Mouse (Mus musculus): ENCODE measurements around the gene Cxcl17. TPM values are rescaled to one million over a fixed set of nuclear protein-coding genes. Genes with fewer than 3 reads are reported as not detected.

The Cxcl17 gene
- polyA plus RNA-seq, 1 experiment from 2014 or later: 0.52 TPM

DNA sequence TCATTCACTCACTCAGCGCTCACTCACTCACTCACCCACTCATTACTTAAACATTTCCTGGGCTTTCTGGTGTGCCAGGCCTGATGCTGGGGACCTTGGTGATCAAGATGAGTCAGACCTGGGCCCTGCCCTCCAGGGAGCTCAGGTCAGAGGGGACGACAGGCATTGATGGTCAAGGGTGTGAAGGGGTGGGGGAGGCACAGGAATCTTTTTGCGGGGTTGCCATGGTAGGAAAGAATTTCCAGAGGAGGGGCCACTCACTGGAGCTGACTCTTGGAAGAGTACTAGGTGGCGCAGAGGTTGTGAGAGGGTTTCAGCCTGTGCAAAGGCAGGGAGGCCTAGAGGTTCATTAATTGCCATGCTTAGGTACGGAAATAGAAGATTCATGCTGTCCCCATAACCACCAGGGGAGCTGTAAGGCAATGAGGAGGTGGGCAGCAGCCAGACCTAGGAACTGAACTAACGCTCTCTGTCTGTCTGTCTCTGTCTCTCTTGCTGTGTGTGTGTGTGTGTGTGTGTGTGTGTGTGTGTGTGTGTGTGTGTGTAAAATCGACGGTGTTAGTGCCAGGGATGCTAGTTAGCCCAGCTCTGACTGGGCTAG lies 35.5 kb downstream of the Cxcl17 start:
- Histone ChIP-seq H3K27ac (no peak overlapping the region), H3K9ac (no peak overlapping the region), H3K4me2 (peak overlapping the region; percentile 51), H3K36me3 (replicated peaks) (peaks cover 4% of the 10 kb centered on the region; the same call in 1 of the 2 replicates), H3K4me1 (peaks cover 18% of the 10 kb centered on the region), H3K27me3 (peaks cover 24% of the 10 kb centered on the region), H3K9me3 (no peaks in the 10 kb centered on the region), H3K4me3 (replicated peaks) (peak overlapping the region; percentile 27; the same call in 1 of the 2 replicates)
- 45% methylated on average over 7 of the region's 8 CpGs for WGBS
- no peak for ATAC-seq (ENCODE audit: low FRiP score)

DNA sequence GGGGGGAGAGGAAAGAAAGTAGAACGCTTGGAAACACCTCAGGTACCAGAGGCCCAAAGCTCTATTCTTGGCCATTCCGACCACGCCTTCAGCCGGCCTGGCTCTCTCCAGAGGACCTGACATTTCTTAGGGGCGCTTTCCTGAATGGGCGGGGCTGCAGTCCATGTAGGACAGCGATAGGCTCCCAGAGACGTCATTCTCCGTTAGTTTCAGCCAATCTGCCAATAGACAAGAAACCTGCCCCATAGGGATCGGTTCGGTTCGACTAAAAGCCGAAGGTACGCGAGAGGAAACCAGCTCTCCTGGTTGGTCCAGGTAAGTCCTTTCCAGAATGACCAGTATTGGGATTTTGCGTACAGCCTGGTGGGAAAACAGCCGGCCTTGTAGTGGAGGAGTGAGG lies 36.1 kb downstream of the Cxcl17 start:
- no peak overlapping the region; the same call in 1 of the 2 replicates for H3K9ac ChIP-seq
- H3K4me2 ChIP-seq: peak overlapping the region; percentile 51

DNA sequence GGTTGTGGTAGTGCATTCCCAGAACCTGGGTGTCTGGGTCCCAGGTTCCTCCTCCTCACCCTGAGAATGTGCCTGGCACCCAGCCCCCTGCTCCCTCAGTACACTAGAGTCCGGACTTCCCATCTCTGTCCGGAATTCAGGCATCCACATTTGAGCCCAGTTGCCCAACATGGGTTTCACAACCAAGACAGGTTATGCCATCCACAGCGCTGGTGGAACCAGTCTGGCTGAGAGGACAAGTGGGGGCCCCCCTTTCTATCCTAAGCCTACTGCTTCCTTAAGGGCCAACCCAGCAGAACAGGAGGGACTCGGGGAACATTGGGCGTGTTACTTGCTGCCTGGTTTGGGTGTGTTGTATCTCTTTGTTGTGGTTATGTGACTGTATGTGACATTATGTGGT lies 40.2 kb downstream of the Cxcl17 start:
- Histone ChIP-seq H3K4me3 (replicated peaks) (no peak overlapping the region), H3K27me3 (peaks cover 35% of the 10 kb centered on the region), H3K4me2 (no peak overlapping the region), H3K27ac (no peak overlapping the region), H3K4me1 (peaks cover 12% of the 10 kb centered on the region), H3K9ac (no peak overlapping the region), H3K36me3 (replicated peaks) (no peaks in the 10 kb centered on the region), H3K9me3 (no peaks in the 10 kb centered on the region)
- WGBS: 85% methylated on average over 5 of the region's 5 CpGs
- ATAC-seq (ENCODE audit: low FRiP score): no peak

More for the DNA sequence above, 36.1 kb downstream of the Cxcl17 start:
- H3K4me3 ChIP-seq (replicated peaks): peak overlapping the region; percentile 27
- ATAC-seq (ENCODE audit: low FRiP score): peak; percentile 41; the same call in 1 of the 2 replicates
- H3K27me3 ChIP-seq: peaks cover 24% of the 10 kb centered on the region
- 0 out of 2 replicates have a peak, but pooled peaks cover 4% of the 10 kb centered on the region for H3K36me3 ChIP-seq (replicated peaks)
- H3K27ac ChIP-seq: no peak overlapping the region
- no peaks in the 10 kb centered on the region for H3K9me3 ChIP-seq
- H3K4me1 ChIP-seq: peaks cover 18% of the 10 kb centered on the region
- 5% methylated on average over 17 of the region's 17 CpGs for WGBS

DNA sequence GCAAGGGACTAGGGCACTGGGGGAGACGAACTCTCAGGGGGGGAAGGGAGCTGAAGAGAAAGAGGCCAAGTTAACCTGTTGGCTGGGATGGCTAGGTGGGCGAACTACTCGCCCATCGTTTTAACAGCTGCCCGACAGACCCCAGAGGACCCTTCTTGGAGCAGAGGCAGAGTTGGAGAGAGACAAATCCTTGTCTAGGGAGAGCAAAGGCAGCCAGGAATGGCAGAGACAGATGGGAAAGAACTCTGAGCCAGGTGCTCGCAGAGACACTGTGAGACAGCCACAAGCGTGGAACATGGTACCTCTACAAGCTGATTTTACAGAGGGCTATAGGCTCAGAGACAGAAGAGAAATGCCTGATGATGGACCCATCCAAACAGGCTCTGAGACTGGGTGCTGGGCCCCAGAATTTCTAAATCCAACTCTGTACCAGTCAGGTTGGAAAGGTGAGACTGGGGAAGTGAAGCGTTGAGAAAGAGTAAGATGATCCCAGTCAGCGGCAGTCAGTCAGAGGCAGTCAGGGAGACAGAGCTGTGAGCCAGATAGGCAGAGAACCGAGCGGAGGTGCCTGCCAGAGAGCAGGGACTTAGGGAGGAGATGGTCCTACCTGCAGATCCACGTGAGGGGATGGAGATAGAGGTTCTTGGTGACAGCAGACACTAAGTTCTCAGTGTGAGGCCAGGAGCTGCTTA lies 43.5 kb downstream of the Cxcl17 start, which contains the start of gene Cnfn:
Gene Cnfn, minus strand, starts transcription at position 667 of the 692 bp plus-strand sequence.
- H3K4me3 ChIP-seq (replicated peaks): no peak within 1 kb of the TSS
- H3K36me3 ChIP-seq (replicated peaks): peaks cover 5% of the 10 kb centered on the region
- ATAC-seq (ENCODE audit: low FRiP score): no peak
- H3K4me1 ChIP-seq: peaks cover 27% of the 10 kb centered on the region
- WGBS: 53% methylated on average over 12 of the region's 12 CpGs
- no peak within 1 kb of the TSS for H3K4me2 ChIP-seq
- H3K27ac ChIP-seq: no peak within 1 kb of the TSS
- H3K9ac ChIP-seq: 0 out of 2 replicates have a peak within 1 kb of the TSS, but pooled peaks have one; percentile 1
- peaks cover 54% of the 10 kb centered on the region for H3K27me3 ChIP-seq
- no peaks in the 10 kb centered on the region for H3K9me3 ChIP-seq

DNA sequence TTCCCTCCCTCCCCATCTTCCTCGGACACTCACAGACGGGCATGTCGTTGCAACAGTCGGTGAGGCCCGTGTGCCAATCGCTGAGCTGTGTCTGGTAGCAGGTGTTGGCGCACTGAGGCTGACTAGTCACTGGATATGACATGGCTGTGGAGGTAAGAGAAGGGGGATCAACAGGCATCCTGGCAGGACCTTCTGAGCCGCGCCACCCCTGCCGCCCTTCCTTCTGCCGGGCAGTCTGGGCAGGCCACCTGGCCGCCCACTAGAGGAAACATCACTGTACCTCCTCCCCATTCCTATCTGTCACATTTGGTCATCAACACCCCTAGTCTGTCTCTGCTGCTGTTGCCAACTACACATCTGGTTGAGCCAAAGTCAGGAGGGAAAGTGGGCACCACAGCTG lies 44.4 kb downstream of the Cxcl17 start:
- no peak for ATAC-seq (ENCODE audit: low FRiP score)
- Histone ChIP-seq H3K4me2 (no peak overlapping the region), H3K36me3 (replicated peaks) (peaks cover 13% of the 10 kb centered on the region), H3K9me3 (no peaks in the 10 kb centered on the region), H3K4me1 (peaks cover 27% of the 10 kb centered on the region), H3K27me3 (peaks cover 55% of the 10 kb centered on the region), H3K9ac (no peak overlapping the region), H3K4me3 (replicated peaks) (no peak overlapping the region), H3K27ac (no peak overlapping the region)
- 24% methylated on average over 12 of the region's 12 CpGs for WGBS

DNA sequence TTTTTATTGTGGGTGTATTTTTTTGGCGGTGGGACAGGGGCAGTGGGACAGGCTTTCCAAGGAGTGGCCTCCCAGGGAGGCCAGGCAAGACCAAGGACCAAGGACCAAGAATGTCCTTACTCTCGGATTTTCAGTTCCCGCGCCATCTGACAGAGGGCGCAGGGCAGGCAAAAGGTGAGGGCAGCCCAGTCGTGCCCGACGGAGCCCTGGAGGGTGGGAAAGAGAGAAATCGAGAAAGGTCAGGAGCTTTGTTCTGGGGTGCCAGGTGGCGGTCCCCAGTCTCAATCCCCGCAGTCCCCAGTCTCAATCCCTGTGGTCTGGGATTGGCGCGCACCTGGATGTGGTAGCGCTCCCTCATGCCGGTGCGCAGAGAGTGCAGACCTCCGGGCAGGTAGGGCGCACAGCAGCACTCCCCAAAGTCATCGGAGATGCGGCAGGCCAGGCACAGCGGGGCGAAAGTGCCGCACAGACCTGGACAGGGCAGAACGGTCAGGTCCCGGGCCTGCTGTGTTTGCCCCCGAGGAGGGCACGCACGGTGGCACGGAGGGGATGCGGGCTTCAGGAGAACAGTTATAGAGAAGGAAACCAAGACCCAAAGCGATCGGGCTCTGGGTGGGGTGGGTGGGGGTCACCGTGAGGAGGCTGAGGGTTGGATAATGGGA lies 44.9 kb downstream of the Cxcl17 start:
- 4% methylated on average over 32 of the region's 33 CpGs for WGBS
- Histone ChIP-seq H3K9ac (no peak overlapping the region), H3K27ac (no peak overlapping the region), H3K4me1 (peaks cover 27% of the 10 kb centered on the region), H3K27me3 (peaks cover 55% of the 10 kb centered on the region), H3K9me3 (no peaks in the 10 kb centered on the region), H3K4me3 (replicated peaks) (peak overlapping the region; percentile 17; the same call in 1 of the 2 replicates), H3K4me2 (no peak overlapping the region), H3K36me3 (replicated peaks) (peaks cover 19% of the 10 kb centered on the region)
- ATAC-seq (ENCODE audit: low FRiP score): no peak

DNA sequence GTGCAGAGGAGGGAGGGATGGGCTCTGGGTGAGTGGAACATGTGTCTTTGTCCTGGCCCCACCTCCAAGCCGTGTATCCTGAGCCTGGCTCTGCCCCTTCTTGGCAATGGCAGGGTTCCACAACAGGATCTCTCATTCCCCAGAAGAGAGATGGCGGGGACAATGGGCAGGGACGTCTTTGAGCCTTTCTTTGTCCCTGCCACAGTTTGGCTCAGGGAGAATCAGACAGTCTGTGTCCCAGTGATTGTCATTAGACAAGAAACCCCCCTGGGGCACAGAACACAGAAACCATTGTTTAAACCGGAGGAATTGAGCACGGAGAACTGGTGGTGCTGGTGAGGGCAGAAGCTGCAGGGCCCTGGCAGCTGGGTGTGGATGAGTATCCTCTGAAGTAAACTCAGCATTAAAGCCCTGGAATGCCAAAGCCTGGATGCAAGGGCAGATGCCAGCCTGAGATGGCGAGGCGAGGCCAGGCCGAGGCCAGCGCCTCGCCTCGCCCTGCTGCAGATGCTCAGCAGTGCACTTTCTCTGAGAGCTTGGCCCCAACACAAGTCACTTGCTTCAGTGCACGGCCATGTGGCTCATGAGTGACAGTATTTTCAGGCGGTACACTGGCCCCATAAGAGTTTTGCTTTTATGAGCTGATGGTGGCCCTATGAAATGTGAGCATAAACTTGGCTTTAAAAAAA lies 46.6 kb downstream of the Cxcl17 start:
- H3K4me1 ChIP-seq: peaks cover 27% of the 10 kb centered on the region
- H3K9ac ChIP-seq: peak overlapping the region; percentile 33; the same call in 1 of the 2 replicates
- peak; percentile 15; the same call in 1 of the 2 replicates for ATAC-seq (ENCODE audit: low FRiP score)
- WGBS: 15% methylated on average over 13 of the region's 13 CpGs
- H3K9me3 ChIP-seq: no peaks in the 10 kb centered on the region
- H3K27me3 ChIP-seq: peaks cover 55% of the 10 kb centered on the region
- H3K4me2 ChIP-seq: 0 out of 2 replicates have a peak overlapping the region, but pooled peaks have one; percentile 10
- H3K27ac ChIP-seq: peak overlapping the region; percentile 50; the same call in 1 of the 2 replicates
- peaks cover 34% of the 10 kb centered on the region for H3K36me3 ChIP-seq (replicated peaks)
- H3K4me3 ChIP-seq (replicated peaks): no peak overlapping the region

DNA sequence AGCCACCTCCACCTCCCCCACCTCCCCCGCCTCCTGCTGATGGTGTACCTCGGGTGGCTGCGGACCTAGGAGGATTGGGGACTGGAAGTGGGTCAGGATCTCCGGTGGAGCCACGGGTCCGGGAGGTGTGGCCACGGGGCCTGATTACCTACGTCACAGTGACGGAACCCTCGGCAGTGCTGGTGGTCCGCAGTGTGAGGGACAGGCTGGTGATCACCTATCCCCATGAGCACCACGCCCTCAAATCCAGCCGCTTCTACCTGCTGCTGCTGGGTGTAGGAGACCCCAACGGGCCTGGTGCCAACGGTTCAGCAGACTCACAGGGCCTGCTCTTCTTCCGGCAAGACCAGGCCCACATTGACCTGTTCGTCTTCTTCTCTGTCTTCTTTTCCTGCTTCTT lies 49.1 kb downstream of the Cxcl17 start:
- Histone ChIP-seq H3K4me1 (peaks cover 33% of the 10 kb centered on the region), H3K27ac (no peak overlapping the region), H3K4me2 (no peak overlapping the region), H3K4me3 (replicated peaks) (no peak overlapping the region), H3K36me3 (replicated peaks) (peaks cover 59% of the 10 kb centered on the region), H3K9ac (no peak overlapping the region), H3K9me3 (no peaks in the 10 kb centered on the region), H3K27me3 (peaks cover 32% of the 10 kb centered on the region)
- no peak for ATAC-seq (ENCODE audit: low FRiP score)
- 93% methylated on average over 17 of the region's 17 CpGs for WGBS

DNA sequence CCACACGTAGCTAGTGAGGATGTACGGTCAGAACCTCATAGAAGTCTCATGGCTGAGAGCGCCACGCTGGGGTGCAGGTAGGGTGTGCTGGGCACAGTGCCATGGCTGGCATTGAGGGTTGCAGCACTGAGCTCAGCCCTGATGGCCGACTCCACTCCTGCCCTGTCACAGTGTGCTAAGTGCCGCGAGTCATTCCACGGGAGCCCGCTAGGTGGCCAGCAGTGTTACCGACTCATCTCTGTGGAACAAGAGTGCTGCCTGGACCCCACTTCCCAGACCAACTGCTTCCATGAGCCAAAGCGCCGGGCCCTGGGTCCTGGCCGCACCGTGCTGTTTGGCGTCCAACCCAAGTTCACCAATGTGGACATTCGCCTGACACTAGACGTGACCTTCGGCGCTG lies 49.5 kb downstream of the Cxcl17 start:
- Histone ChIP-seq H3K4me1 (peaks cover 35% of the 10 kb centered on the region), H3K9me3 (no peaks in the 10 kb centered on the region), H3K4me2 (no peak overlapping the region), H3K27me3 (peaks cover 27% of the 10 kb centered on the region), H3K9ac (no peak overlapping the region), H3K4me3 (replicated peaks) (no peak overlapping the region), H3K36me3 (replicated peaks) (peaks cover 63% of the 10 kb centered on the region), H3K27ac (no peak overlapping the region)
- no peak for ATAC-seq (ENCODE audit: low FRiP score)
- WGBS: 93% methylated on average over 19 of the region's 19 CpGs

DNA sequence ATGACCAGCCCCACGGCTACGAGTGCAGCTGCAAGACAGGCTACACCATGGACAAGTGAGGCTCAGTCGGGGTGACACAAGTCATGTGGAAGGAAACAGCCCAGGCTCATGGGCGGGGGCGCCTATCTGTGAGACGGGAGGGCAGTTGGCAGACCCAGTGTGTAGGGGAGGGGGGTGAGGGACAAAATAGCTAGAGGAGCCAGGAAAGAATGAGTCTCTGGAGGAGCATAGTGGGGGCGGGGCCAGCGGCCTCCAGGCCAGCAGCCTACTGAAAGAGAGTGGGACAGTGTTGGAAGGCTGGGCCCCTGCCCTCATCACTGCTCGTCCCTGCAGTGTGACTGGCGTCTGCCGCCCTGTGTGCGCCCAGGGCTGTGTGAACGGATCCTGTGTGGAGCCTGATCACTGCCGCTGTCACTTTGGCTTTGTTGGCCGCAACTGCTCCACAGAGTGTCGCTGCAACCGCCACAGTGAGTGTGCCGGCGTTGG lies 53.9 kb downstream of the Cxcl17 start:
- H3K9ac ChIP-seq: no peak overlapping the region
- H3K9me3 ChIP-seq: no peaks in the 10 kb centered on the region
- peak overlapping the region; percentile 15 for H3K27ac ChIP-seq
- ATAC-seq (ENCODE audit: low FRiP score): peak; percentile 60
- H3K36me3 ChIP-seq (replicated peaks): peaks cover 94% of the 10 kb centered on the region
- H3K27me3 ChIP-seq: no peaks in the 10 kb centered on the region
- 71% methylated on average over 19 of the region's 19 CpGs for WGBS
- peaks cover 10% of the 10 kb centered on the region; the same call in 1 of the 2 replicates for H3K4me1 ChIP-seq
- no peak overlapping the region for H3K4me2 ChIP-seq
- no peak overlapping the region for H3K4me3 ChIP-seq (replicated peaks)

All from forebrain, embryonic 12.5 days (tissue).